Mouse (Mus musculus): ENCODE measurements around the gene 1700029F12Rik.

Gene 1700029F12Rik

DNA sequence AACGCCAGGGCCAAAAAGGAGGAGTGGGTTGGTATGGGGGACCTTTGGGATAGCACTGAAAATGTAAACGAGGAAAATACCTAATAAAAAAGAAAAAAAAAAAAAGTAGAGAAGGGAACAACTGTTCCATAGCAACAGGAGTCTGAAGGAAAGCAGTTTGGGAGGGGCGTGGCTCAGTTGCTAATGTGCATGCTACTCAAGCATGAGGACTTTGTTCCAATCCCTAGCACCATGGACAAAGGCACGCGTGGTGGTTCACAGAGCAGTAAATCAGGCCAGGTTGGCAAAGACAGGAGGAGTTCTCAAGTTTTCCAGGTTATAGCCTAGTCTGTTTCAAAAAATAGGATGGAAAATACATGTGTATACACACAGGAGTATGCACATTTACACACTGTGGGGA, 14.0 kb downstream of the 1700029F12Rik start:
- no peak for DNase-seq

DNA sequence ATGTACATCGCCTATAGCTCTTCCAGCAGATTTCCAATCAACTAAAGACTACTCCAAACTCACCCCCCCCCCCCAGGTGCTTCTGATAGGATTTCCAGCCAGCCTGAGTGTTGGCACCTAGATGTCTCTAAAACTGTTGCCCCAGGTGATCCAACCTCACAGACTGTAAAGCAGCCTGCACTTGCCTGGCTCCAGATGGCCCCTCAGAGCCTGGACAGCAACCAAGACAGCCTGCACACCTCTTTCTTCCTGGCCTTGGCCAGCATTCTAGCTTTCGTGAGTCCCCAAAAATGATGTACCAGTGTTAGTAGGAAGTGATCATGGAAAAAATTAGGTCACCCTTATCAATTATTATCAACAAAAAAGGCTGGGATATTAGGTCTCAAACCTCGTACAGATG, 16.5 kb downstream of the 1700029F12Rik start:
- no peak for DNase-seq

DNA sequence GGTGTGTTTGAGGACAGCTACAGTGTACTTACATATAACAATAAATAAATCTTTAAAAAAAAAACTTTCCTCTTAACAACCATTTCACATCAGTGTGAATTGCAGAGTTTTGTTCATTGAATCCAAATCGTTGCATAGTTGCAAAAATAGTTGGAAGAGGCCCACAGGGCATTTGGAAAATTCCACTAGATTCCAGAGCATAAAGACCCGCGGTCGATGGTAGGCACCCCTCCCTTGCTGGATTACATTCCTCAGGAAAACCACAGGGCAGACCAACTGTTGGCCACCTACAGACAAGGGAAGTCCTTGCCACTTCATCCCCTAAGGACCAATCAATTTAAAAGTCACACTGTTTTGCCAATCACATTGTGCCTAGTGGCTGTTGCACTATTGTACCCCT, 19.8 kb downstream of the 1700029F12Rik start:
- DNase-seq, result no peak

DNA sequence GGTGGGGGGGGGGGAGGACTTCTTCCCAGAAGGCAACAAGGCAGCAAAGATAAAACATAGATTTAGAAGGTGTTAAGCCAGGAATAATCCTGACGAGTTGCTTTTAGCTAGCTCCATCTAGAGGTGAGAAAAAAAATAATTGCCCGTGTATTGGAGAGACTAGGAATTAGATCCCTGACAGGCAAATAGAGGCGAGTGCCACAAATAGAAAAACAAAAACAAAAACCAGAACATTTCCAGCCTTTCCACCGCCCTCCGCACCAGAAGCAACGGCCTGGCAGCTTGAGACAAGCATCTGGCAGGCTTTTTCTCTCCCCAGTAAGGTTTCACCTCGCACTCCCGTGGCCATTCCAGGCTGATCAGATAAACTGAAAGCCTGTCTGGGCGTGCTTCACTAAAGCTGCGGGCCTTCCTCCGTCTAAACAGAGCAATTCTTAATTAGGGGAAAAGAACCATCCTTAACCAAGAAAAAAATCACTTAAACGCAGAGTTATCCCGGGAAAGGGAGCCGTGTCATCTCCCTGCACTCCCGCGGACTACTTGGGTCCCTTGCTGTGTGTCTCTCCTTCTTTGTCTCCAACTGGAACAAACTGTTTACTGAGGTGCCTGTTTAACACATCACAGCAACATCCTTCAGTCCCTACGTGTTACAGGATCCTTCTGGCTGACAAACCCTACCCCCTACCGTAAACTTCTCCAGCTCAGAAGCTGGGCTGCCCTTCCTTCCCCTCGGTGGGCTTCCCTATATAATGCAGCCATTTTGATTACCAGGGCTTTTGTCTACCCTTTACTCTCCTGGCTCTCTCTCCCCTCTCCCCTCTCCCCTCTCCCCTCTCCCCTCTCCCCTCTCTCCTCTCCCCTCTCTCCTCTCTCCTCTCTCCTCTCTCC, 25.7 kb downstream of the 1700029F12Rik start:
- peak; percentile 8 for DNase-seq

DNA sequence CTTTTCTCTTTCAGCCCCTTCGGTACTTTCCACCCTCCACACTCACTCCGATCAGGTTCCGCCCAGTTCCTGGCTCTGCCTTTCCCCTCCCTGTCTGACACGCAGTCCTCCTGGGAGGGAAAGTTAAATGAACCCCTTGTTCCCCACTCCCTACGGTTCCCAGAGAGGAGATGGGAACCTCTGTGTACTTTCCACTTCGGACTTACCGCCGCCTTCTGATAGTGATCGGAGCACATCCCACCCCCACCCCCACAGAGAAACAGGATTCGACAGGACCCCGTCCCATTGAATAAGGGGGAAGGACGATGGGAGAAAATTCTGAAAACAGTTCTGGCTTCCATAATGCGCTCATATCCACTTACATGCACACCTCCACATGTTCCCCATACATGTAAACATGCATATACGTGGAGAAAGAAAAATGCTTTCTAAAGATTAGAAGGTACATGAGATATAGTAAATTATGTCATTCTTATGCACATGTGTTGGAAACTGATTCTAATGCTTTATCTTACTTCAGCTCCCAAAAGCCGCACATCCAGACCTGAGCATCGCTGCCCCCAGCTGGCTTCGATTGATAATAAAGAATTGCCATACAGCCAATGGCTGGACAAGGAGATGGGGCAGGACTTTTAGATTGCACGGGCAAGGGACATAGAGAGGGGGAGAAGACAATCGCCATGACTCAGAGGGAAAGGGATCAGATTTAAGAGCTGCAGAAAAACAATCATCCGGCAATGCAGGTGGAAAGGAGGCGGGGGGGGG, 26.5 kb downstream of the 1700029F12Rik start:
- DNase-seq, result no peak

DNA sequence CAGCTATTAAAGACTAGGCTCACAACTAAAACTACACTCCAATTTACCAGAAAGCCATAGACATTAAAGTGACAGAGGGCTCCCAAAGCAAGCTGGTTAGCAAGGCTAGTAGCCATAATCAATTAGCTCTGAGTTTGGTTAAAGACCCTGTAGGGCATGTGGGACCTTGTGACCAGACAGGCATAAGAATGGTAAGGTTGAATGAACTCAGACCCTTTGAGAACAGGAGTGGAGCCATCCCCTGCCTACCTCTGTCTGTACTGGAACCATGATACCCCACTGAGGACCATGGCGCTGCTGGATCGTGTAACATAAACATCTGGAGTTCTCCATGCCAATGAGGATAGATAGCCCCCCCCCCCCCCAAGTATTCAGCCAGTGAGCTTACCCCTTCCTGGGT, 27.4 kb downstream of the 1700029F12Rik start:
- DNase-seq, result no peak

DNA sequence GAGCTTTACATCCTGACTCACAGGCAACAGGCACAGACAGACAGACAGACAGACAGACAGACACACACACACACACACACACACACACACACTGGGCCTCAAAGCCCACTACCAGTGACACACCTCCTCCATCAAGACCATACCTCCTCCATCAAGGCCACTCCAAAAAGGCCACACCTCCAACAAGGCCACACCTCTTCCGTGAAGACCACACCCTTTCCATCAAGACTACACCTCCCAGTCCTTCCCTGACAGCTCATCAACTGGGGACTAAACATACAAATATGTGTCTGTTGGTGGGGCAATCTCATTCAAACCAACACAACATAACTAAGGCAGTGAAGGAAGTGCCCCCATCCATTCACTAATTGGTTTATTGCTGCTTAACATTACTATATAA, 37.1 kb downstream of the 1700029F12Rik start:
- DNase-seq, result no peak

DNA sequence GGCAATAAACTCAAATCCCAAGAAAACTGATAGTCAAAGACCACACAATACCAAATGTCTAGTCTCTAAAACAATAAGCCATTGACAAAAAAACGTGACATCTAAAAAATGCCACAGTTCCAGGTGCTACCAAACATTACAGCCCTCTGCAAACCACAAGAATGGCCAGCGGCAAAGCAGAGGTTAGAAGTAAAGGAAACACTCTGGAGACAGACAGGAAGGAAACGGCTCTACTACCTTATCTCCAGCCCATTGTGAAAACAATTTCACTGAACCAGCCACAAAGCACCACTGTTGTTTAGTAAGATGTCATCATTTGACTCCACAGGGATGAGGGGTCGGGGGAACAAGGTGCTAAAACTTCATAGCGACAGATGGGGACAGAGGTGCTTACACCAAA, 38.9 kb downstream of the 1700029F12Rik start:
- peak; percentile 27 for DNase-seq

DNA sequence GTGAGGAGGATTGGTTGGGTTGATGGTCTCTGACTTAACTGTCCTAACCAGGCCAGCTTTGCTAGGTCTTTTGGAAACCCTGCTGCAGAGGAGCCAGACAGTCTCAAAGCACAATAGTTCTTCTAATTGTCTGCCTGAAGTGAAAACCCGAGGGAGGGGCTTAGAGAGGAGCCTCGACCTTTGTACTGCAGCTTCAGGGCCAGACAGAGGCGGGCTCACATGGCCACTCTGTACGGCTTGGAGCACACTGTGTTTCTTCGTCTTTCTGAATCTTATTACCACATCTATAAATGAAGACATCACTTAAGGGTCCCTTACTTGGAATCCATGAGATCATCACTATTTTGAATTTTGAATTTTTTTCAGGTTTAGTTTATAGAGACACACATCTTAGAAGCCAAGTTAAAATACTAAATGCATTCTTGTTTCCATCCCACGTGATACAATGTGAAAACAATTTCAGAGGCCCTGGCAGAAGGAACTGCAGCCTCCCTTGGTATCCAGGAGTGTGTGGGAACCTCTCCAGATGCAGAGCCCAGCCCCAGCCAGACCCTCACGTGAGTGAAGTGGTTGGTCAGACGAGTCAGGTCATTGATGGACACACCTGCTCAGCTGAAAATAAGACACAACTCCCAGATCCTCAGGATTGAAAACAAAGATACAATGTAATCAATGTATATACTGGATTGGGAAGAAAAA, 40.7 kb downstream of the 1700029F12Rik start:
- no peak for DNase-seq

DNA sequence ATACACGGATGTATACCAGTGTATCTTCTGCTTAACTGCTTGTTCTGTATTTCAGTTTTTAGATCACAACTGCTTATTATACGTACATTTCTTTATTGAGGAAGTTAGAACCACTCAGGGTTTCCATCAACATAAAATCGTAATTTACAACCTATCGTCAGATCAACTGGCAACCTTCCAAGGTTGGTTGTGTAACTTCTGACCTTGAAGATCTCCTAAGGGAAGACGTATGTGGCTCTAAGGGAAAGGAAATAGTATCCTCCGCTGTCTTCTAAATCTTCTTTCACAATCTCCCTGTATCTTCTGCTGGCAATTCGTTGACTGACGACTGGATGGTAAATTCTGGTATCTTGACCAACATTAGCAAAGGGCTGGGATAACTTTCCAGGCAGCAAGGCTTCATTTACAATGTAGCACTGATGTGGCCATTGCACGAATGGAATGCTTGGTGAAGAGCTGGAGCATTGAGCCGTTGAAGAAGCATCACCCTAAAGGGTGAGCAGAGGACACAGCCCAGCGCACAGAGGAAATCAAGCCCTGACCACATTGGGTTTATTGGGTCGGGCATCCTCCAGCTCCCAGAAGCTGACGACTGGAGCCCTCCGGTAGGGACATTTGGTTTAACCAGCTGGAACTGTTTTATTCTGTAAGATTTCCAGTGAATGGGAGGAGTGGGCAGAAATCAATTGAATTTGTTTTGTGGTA, 43.4 kb downstream of the 1700029F12Rik start:
- no peak for DNase-seq

DNA sequence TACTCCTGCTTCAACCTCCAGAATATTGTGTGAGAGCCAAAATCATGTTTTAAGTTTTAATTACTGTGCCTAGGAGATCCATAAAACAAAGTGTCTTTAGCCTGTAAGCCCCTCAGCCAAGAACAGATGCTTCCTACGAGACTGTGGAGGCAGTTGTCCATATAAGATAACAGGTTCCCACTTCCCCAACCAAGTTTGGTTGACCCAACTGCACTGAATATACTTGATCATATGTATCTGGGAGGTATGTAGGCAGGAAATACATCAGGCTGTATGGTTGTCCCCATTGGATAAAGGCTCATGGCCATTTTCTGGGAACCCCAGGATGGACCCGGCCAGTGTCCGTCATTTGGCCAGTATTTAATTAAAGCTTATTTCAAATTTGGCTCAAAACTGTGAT, 44.1 kb downstream of the 1700029F12Rik start:
- DNase-seq, result no peak

DNA sequence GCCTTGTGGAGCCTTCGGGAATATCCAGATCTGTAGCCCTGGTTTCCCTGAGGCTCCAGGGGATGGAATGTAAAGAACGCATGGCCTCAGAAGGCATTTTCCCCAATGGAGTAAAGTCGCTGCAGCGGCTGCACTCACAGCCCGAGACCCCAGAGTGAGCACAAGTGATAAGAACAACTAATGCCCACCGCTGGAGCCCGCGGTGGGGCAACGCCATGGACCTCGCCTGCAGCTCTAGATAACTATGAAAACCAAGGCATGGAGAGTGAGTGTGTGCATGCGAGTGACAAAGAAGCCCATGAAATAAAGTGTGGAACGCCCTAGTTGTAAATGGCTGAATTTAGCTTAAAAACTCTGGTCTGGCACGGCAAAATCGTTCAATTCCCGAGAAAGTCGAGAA, 45.0 kb downstream of the 1700029F12Rik start:
- no peak for DNase-seq

DNA sequence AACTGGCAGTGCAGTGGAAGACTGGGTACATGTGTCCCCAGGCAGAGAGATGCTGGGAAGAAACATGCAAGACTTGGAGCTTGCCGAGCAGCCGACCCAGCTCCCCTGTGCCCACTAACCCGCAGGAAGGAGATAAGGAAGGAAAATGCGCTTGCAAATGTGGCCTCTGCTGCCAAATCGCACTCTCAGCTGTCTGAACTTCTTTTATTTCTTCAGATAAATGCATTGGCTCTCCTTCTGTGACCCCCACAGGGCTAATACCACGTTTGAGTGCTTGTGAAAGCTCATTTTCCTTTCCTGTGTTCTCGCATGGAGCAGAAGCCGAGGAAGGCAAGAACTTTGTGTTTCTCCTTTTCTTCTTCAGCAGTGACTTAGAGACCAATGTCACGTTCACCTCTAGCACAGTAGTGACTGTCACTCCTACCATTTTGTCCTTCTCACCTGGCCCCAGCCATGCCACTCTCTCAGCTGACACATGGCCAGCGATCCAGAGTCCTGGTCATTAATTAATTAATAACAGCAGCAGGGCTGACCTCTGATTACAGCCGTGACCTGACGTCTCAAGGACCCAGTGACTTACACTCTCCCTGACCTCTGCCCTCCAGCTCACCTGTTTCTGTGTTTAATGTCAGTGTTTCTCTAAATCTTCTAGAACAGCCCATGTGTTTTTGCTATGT, 48.4 kb downstream of the 1700029F12Rik start:
- no peak for DNase-seq

DNA sequence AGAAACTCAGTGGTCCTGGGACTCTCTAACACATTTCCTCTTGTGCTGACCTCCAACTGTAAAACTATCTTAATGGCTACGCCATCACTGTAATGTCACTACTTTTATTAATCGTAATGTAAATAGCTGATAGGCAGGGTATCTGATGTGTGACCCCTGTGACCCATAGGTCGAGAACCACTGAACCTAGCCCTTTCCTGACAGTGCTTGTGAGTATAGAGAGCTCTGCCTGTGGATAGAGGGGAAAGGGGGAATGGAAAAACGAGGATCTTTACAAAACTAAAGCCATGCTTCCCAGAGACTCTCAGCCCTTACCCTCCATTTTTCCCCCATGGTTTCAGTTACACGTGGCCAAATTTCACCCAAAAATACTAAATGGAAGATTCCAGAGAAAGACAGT, 49.5 kb downstream of the 1700029F12Rik start:
- DNase-seq, result no peak

DNA sequence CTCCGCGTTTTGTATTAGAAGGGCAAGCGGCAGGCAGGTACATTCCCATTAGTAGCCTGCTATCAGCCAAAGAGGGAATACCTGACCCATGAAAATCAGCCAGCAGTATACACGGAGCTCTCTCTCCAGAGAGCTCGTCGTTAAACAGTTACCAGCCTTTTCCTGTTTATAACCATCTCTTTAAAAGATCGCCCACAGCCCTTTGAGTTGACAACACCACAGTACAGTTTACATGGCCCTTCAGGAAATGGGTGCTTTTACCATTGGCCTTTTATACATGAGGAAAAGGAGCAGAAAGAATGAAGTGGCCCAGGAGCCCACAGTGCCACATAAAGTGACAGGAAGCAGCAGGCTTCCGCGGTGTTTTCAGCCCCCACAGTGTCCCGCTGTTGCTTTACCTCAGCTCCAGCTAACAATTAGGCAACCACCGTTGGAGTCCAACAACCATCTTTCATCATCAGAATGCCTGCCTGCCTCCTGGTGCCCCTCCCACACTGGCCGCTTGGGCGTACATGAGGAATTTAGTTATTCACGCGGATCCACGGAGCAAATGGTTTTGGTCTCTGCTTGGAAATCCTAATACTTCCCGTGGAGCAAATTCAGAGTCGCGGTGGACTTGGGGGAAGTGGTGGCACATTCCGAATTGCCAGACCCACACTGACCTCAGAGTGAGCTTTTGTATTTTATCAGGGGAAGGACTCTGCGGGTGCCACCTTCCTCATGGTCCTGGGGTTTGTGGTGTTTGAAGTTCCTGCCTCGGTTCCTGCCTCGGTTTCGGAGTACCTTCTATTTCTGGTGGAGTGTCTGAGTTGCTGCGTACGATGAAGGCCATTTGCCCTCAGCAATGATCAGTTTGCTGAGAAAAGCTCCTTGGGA, 50.7 kb downstream of the 1700029F12Rik start:
- peak; percentile 28 for DNase-seq

DNA sequence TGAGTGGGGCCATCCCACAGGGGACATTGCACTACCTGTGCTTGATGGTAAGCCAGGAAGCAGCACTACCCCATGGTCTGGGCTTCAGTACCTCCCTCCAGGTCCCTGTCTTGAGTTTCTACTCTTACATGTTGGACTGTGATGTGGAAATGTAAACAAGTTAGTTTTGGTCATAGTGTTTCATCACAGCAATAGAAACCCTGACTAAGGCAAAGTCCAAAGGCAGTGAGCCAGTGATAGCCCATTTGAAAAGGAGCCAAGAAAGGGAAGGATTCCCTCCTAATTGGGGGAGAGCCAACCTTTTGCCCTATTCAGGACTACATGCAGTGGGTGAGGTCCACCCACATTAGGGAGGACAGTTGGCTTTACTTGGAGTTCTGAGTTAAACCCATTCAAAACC, 53.6 kb downstream of the 1700029F12Rik start:
- DNase-seq, result no peak

DNA sequence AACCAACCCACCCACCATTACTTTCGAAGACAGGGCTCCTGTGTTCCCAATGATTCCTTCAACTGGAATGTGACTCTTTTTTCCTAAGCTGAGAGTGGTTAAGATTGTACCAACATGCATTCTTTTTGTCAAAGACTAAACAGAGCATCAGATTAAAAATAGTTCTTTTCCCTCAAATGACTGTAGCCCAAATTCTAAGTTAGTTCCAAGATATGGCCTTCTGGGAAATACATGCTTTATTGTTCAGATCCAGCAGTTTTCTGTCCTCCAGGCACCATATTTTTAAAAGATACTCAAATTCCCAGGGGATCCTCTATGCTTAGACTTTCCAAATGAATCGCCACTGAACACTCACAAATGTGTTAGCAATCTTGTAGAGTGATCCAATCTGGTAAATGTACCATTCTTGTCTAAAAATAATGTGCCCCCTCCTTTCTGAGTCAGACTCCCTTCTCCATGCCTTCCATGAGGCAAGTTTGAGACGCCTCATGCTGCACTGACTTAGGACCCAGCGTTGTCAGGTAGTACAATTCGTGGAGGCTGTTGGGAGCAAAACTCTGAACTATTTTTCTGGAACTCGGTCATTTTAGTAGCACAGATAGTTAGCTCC, 57.1 kb downstream of the 1700029F12Rik start:
- no peak for DNase-seq

DNA sequence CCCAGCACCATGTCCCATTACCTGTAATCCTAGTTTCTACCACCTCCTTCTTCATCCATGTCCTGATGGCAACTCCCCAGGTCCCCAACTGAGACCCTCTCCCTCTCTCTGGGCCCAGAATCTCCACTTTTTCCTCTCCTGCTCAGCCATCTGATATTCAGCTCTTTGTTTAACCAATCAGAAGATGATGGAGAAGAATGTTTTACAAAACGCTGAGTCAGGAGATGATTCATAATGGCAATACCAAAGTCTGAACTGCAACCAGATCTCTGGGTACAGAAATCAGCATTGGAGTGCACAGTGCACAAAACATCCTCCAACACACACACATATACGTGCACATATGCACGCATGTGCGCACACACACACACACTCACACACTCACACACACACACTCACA, 60.8 kb downstream of the 1700029F12Rik start:
- no peak for DNase-seq
